Mouse (Mus musculus): ENCODE measurements at regions not wholly inside any gene's neighbourhood (a gene's known extent, or its start where the extent isn't known, plus 50 kb on each side); places are given as distances from the start of the nearest gene placed in this dataset.

DNA sequence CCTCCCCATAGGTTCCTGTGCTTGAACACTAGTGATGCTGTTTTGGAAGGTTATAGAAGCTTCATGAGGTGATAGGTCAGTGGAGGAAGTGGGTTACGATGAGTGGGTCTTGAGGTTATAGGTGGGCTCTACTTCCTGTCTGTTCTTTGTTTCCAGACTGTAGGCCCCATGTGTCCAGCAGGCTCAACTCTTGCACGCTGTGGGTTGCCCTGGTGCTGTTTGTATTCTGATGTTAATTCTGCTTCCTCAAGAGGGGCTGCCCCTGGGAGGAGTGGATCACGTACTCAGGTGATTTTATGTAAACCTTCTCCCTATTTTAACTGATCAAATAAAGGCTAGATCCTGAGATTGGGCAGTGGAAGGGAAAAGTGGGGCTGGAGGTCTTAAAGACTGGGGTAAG is 60.4 kb upstream of the Rap1gds1 start:
- DNase-seq = no peak

DNA sequence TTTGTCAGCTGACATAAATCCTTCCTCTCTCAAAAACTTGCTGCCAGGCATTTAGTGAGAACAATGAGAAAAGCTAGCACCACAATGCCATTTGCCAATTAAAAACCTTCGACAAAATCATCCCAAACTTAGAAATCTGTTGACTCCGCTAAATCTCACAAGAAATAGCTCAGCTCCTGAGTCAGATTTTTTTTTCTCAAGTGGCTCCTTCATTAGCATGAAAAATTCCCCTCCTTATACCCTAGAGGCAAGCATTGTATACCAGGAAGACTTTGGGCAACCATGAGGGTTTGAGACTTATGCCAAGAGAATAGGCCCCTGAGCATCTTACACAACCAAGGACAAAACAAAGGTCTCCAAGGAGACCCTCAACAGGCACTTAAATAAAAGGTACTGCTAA is 61.0 kb upstream of the Rap1gds1 start:
- no peak for DNase-seq

DNA sequence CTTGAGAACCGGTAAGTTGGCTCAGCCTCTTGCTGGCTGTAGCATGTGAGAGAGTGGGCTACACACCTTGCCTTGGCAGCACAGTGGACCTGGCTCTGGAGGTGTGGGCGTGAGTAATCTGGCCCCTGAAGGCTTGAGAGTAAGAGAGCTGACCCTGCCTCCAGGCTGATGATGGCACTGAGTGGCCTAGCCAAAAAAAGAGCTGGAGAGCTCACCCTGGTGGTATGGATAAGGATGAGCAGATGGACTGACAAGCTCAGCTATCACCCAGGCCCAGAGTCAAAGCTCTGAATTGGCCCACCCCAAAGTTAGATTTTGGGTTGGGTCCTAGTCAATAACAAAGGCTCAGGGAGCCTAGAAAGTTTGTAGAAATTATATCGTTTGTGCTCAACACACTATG is 52.8 kb upstream of the Stpg2 start:
- DNase-seq = peak in 1 of 2 experiments; percentile 3

DNA sequence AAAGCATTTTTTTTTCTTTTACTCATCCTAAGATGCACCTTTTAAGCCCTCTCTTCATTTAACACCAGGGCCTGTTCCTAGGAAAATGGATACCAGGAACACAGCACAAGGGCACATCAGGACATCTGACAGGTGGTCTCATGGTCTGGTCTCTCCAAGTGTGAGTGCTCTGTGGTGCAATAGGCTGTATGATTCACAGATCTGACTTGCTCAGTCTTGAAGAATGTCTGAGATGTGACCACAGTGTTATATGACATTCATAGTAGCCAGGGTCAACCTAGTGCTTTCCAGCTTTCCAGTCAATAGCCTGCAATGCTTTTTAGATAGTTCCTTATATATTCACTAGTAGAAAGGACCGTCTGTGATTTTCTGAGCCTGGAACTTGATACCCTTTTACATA is 51.2 kb upstream of the Stpg2 start:
- no peak for DNase-seq
